Mouse (Mus musculus): Measurements from ENCODE around the gene Olfr1347. TPM values are rescaled to one million over a fixed set of nuclear protein-coding genes. Genes with fewer than 3 reads are reported as not detected.
"Not testable (repeated sequence)": the region's sequence is repeated elsewhere in the genome, so short reads cannot be mapped to it uniquely, and the experiment has no call there.

Gene Olfr1347
- polyA plus RNA-seq (2014; fragmentation: Nextera tagmentation; extraction: Ambion mirVana) = not detected in 2 replicates

- 63% methylated on average over 1 of the region's 1 CpGs for WGBS
- no peaks in the 10 kb centered on the region for H3K4me1 ChIP-seq (ENCODE audit: control insufficient read depth, insufficient read depth, low read length)
- no peak within 1 kb of the TSS for H3K4me3 ChIP-seq (ENCODE audit: low read depth, low read length)
- no peak within 1 kb of the TSS for H3K27ac ChIP-seq (replicated peaks; ENCODE audit: low read depth, low read length)
- no peak within 1 kb of the TSS for H3K9ac ChIP-seq (ENCODE audit: low read depth, low read length)
- ATAC-seq (ENCODE audit: low read depth) (no peak), DNase-seq (ENCODE audit: low spot score) (no peak)
- H3K36me3 ChIP-seq (ENCODE audit: control insufficient read depth, insufficient read depth, low read length) = no peaks in the 10 kb centered on the region
- no peak within 1 kb of the TSS for H3K4me2 ChIP-seq (ENCODE audit: low read depth, low read length)
- H3K27me3 ChIP-seq (replicated peaks; ENCODE audit: control insufficient read depth, insufficient read depth, low read length) = no peaks in the 10 kb centered on the region
- no peaks in the 10 kb centered on the region for H3K9me3 ChIP-seq (ENCODE audit: control insufficient read depth, low read length)
Observed at GRCm38 (mm10) chr7:6499655-6500054, at the start of gene Olfr1347. Gene Olfr1347 (minus strand): TSS chr7:6499755.

GRCm38 (mm10) chr7:6526141-6526540 lies 26.6 kb upstream of the Olfr1347 start:
- Histone ChIP-seq H3K4me3 (ENCODE audit: low read depth, low read length) (no peak overlapping the region), H3K27ac (replicated peaks; ENCODE audit: low read depth, low read length) (no peak overlapping the region), H3K4me2 (ENCODE audit: low read depth, low read length) (no peak overlapping the region), H3K9ac (ENCODE audit: low read depth, low read length) (no peak overlapping the region), H3K9me3 (ENCODE audit: control insufficient read depth, low read length) (peaks cover 17% of the 10 kb centered on the region; the same call in 1 of the 2 replicates), H3K36me3 (ENCODE audit: control insufficient read depth, insufficient read depth, low read length) (no peaks in the 10 kb centered on the region), H3K4me1 (ENCODE audit: control insufficient read depth, insufficient read depth, low read length) (no peaks in the 10 kb centered on the region), H3K27me3 (replicated peaks; ENCODE audit: control insufficient read depth, insufficient read depth, low read length) (no peaks in the 10 kb centered on the region)
- WGBS = 64% methylated on average over 5 of the region's 5 CpGs
- no peak for DNase-seq (ENCODE audit: low spot score)
- no peak for ATAC-seq (ENCODE audit: low read depth)

GRCm38 (mm10) chr7:6525001-6525400 lies 25.4 kb upstream of the Olfr1347 start:
- 65% methylated on average over 3 of the region's 3 CpGs for WGBS

GRCm38 (mm10) chr7:6522850-6523249 lies 23.3 kb upstream of the Olfr1347 start, which contains the start of gene Olfr1349:
Gene Olfr1349 (minus strand): TSS chr7:6522950.
- no peaks in the 10 kb centered on the region for H3K36me3 ChIP-seq (ENCODE audit: control insufficient read depth, insufficient read depth, low read length)
- ATAC-seq (ENCODE audit: low read depth) (no peak), DNase-seq (ENCODE audit: low spot score) (no peak)
- no peak within 1 kb of the TSS for H3K27ac ChIP-seq (replicated peaks; ENCODE audit: low read depth, low read length)
- H3K9ac ChIP-seq (ENCODE audit: low read depth, low read length) = no peak within 1 kb of the TSS
- peaks cover 12% of the 10 kb centered on the region; the same call in 1 of the 2 replicates for H3K9me3 ChIP-seq (ENCODE audit: control insufficient read depth, low read length)
- no peaks in the 10 kb centered on the region for H3K27me3 ChIP-seq (replicated peaks; ENCODE audit: control insufficient read depth, insufficient read depth, low read length)
- H3K4me1 ChIP-seq (ENCODE audit: control insufficient read depth, insufficient read depth, low read length) = no peaks in the 10 kb centered on the region
- no peak within 1 kb of the TSS for H3K4me3 ChIP-seq (ENCODE audit: low read depth, low read length)
- 88% methylated on average over 5 of the region's 5 CpGs for WGBS
- H3K4me2 ChIP-seq (ENCODE audit: low read depth, low read length) = no peak within 1 kb of the TSS

More at GRCm38 (mm10) chr7:6525001-6525400, 25.4 kb upstream of the Olfr1347 start:
- Histone ChIP-seq H3K4me2 (ENCODE audit: low read depth, low read length) (no peak overlapping the region), H3K4me3 (ENCODE audit: low read depth, low read length) (no peak overlapping the region), H3K9ac (ENCODE audit: low read depth, low read length) (no peak overlapping the region), H3K36me3 (ENCODE audit: control insufficient read depth, insufficient read depth, low read length) (no peaks in the 10 kb centered on the region), H3K9me3 (ENCODE audit: control insufficient read depth, low read length) (peaks cover 17% of the 10 kb centered on the region; the same call in 1 of the 2 replicates), H3K27ac (replicated peaks; ENCODE audit: low read depth, low read length) (no peak overlapping the region), H3K27me3 (replicated peaks; ENCODE audit: control insufficient read depth, insufficient read depth, low read length) (no peaks in the 10 kb centered on the region), H3K4me1 (ENCODE audit: control insufficient read depth, insufficient read depth, low read length) (no peaks in the 10 kb centered on the region)
- DNase-seq (ENCODE audit: low spot score) (no peak), ATAC-seq (ENCODE audit: low read depth) (no peak)

- H3K27ac ChIP-seq (replicated peaks; ENCODE audit: low read depth, low read length) = no peak overlapping the region
- peaks cover 12% of the 10 kb centered on the region; the same call in 1 of the 2 replicates for H3K9me3 ChIP-seq (ENCODE audit: control insufficient read depth, low read length)
- no peaks in the 10 kb centered on the region for H3K4me1 ChIP-seq (ENCODE audit: control insufficient read depth, insufficient read depth, low read length)
- 41% methylated on average over 1 of the region's 1 CpGs for WGBS
- no peak for ATAC-seq (ENCODE audit: low read depth)
- no peak overlapping the region for H3K4me2 ChIP-seq (ENCODE audit: low read depth, low read length)
- H3K27me3 ChIP-seq (replicated peaks; ENCODE audit: control insufficient read depth, insufficient read depth, low read length) = no peaks in the 10 kb centered on the region
- H3K4me3 ChIP-seq (ENCODE audit: low read depth, low read length) = no peak overlapping the region
- H3K9ac ChIP-seq (ENCODE audit: low read depth, low read length) = no peak overlapping the region
- H3K36me3 ChIP-seq (ENCODE audit: control insufficient read depth, insufficient read depth, low read length) = no peaks in the 10 kb centered on the region
- DNase-seq (ENCODE audit: low spot score) = no peak
Observed at GRCm38 (mm10) chr7:6521666-6522065, 22.1 kb upstream of the Olfr1347 start.

- H3K9ac ChIP-seq (ENCODE audit: low read depth, low read length) = no peak within 1 kb of the TSS
- no peak within 1 kb of the TSS for H3K27ac ChIP-seq (replicated peaks; ENCODE audit: low read depth, low read length)
- no peak within 1 kb of the TSS for H3K4me3 ChIP-seq (ENCODE audit: low read depth, low read length)
- H3K36me3 ChIP-seq (ENCODE audit: control insufficient read depth, insufficient read depth, low read length) = no peaks in the 10 kb centered on the region
- ATAC-seq (ENCODE audit: low read depth) = no peak
- WGBS = 96% methylated on average over 1 of the region's 1 CpGs
- H3K27me3 ChIP-seq (replicated peaks; ENCODE audit: control insufficient read depth, insufficient read depth, low read length) = no peaks in the 10 kb centered on the region
- H3K4me1 ChIP-seq (ENCODE audit: control insufficient read depth, insufficient read depth, low read length) = no peaks in the 10 kb centered on the region
- H3K9me3 ChIP-seq (ENCODE audit: control insufficient read depth, low read length) = no peaks in the 10 kb centered on the region
- H3K4me2 ChIP-seq (ENCODE audit: low read depth, low read length) = no peak within 1 kb of the TSS
- DNase-seq (ENCODE audit: low spot score) = no peak
Observed at GRCm38 (mm10) chr7:6508648-6509047, 9.1 kb upstream of the Olfr1347 start, which contains the start of gene Olfr1348. Gene Olfr1348 (minus strand): TSS chr7:6508748.

GRCm38 (mm10) chr7:6486841-6487240 lies 12.7 kb downstream of the Olfr1347 start, which contains the start of gene Olfr5:
Gene Olfr5 (minus strand): TSS chr7:6486941.
- Histone ChIP-seq H3K27me3 (replicated peaks; ENCODE audit: control insufficient read depth, insufficient read depth, low read length) (no peaks in the 10 kb centered on the region), H3K4me3 (ENCODE audit: low read depth, low read length) (no peak within 1 kb of the TSS), H3K9me3 (ENCODE audit: control insufficient read depth, low read length) (no peaks in the 10 kb centered on the region), H3K36me3 (ENCODE audit: control insufficient read depth, insufficient read depth, low read length) (no peaks in the 10 kb centered on the region), H3K4me2 (ENCODE audit: low read depth, low read length) (no peak within 1 kb of the TSS), H3K4me1 (ENCODE audit: control insufficient read depth, insufficient read depth, low read length) (no peaks in the 10 kb centered on the region), H3K27ac (replicated peaks; ENCODE audit: low read depth, low read length) (no peak within 1 kb of the TSS), H3K9ac (ENCODE audit: low read depth, low read length) (no peak within 1 kb of the TSS)
- no peak for DNase-seq (ENCODE audit: low spot score)
- 24% methylated on average over 2 of the region's 2 CpGs for WGBS
- ATAC-seq (ENCODE audit: low read depth) = no peak

- ATAC-seq (ENCODE audit: low read depth); H3K9me3 ChIP-seq (ENCODE audit: control insufficient read depth, low read length); H3K9ac ChIP-seq (ENCODE audit: low read depth, low read length); H3K4me2 ChIP-seq (ENCODE audit: low read depth, low read length); H3K27ac ChIP-seq (replicated peaks; ENCODE audit: low read depth, low read length); H3K27me3 ChIP-seq (replicated peaks; ENCODE audit: control insufficient read depth, insufficient read depth, low read length); H3K36me3 ChIP-seq (ENCODE audit: control insufficient read depth, insufficient read depth, low read length); H3K4me3 ChIP-seq (ENCODE audit: low read depth, low read length); DNase-seq (ENCODE audit: low spot score); H3K4me1 ChIP-seq (ENCODE audit: control insufficient read depth, insufficient read depth, low read length): not testable (repeated sequence)
- WGBS = 85% methylated on average over 2 of the region's 2 CpGs
Observed at GRCm38 (mm10) chr7:6477633-6478032, 21.9 kb downstream of the Olfr1347 start.

GRCm38 (mm10) chr7:6466951-6467350 lies 32.6 kb downstream of the Olfr1347 start, which contains the start of gene Olfr1346:
Gene Olfr1346 (plus strand): TSS chr7:6467101.
- Histone ChIP-seq H3K4me2 (ENCODE audit: low read depth, low read length) (no peak within 1 kb of the TSS), H3K27ac (replicated peaks; ENCODE audit: low read depth, low read length) (no peak within 1 kb of the TSS), H3K9me3 (ENCODE audit: control insufficient read depth, low read length) (no peaks in the 10 kb centered on the region), H3K27me3 (replicated peaks; ENCODE audit: control insufficient read depth, insufficient read depth, low read length) (no peaks in the 10 kb centered on the region), H3K9ac (ENCODE audit: low read depth, low read length) (no peak within 1 kb of the TSS), H3K4me3 (ENCODE audit: low read depth, low read length) (no peak within 1 kb of the TSS), H3K4me1 (ENCODE audit: control insufficient read depth, insufficient read depth, low read length) (no peaks in the 10 kb centered on the region), H3K36me3 (ENCODE audit: control insufficient read depth, insufficient read depth, low read length) (no peaks in the 10 kb centered on the region)
- ATAC-seq (ENCODE audit: low read depth) (no peak), DNase-seq (ENCODE audit: low spot score) (no peak)
